Mouse (Mus musculus) midbrain, postnatal 0 days (tissue): Measurements from ENCODE around the gene Mlf2. TPM values are rescaled to one million over a fixed set of nuclear protein-coding genes. Genes with fewer than 3 reads are reported as not detected.

Experiments
- ATAC-seq: fragments of 200-750 bp; cut with Nextera tagmentation; 2 replicates; pipeline ENCODE4 v1.8.0; 2017; ENCODE audit warnings: moderate number of reproducible peaks, mild to moderate bottlenecking, moderate TSS enrichment, moderate library complexity; ENCODE audit not compliant: low FRiP score
- DNase-seq: peaks from one replicate; pipeline ENCODE4 v3.0.0-alpha.2; 2015; ENCODE audit warnings: low spot score
- H3K27ac ChIP-seq: fragments of 300-500 bp; sonication (generic); 2 replicates; pipeline ENCODE4 v1.5.1; 2014; ENCODE audit warnings: low read depth, mild to moderate bottlenecking, low read length, mixed read lengths
- H3K27me3 ChIP-seq: fragments of 300-500 bp; sonication (generic); 2 replicates; pipeline ENCODE4 v1.6.1; 2014; ENCODE audit warnings: low read length, control low read depth, mixed read lengths; ENCODE audit not compliant: insufficient read depth
- H3K36me3 ChIP-seq: fragments of 300-500 bp; sonication (generic); 2 replicates; pipeline ENCODE4 v1.6.1; 2014; ENCODE audit warnings: low read length, control low read depth, mixed read lengths; ENCODE audit not compliant: insufficient read depth
- H3K4me1 ChIP-seq: fragments of 300-500 bp; sonication (generic); 2 replicates; pipeline ENCODE4 v1.6.1; 2014; ENCODE audit warnings: mild to moderate bottlenecking, control low read depth, antibody characterized with exemption, low read length, mixed read lengths; ENCODE audit not compliant: insufficient read depth
- H3K4me2 ChIP-seq: fragments of 300-500 bp; sonication (generic); 2 replicates; pipeline ENCODE4 v1.6.1; 2014; ENCODE audit warnings: low read depth, mild to moderate bottlenecking, low read length, mixed read lengths; ENCODE audit not compliant: poor library complexity, severe bottlenecking
- H3K4me3 ChIP-seq: fragments of 300-500 bp; sonication (generic); 2 replicates; pipeline ENCODE4 v1.5.1; 2014; ENCODE audit warnings: low read depth, mild to moderate bottlenecking, low read length, moderate library complexity
- H3K9ac ChIP-seq: fragments of 300-500 bp; sonication (generic); replicated peaks from 2 replicates; pipeline ENCODE4 v1.6.1; 2014; ENCODE audit warnings: mild to moderate bottlenecking, low read length, moderate library complexity, mixed read lengths; ENCODE audit not compliant: poor library complexity, severe bottlenecking
- H3K9me3 ChIP-seq: fragments of 300-500 bp; sonication (generic); 2 replicates; pipeline ENCODE4 v1.6.1; 2016; ENCODE audit warnings: low read length, control low read depth
- CTCF ChIP-seq: IDR thresholded peaks from 2 replicates; pipeline ENCODE4 v1.5.1; 2016; ENCODE audit warnings: antibody characterized with exemption, mild to moderate bottlenecking
- WGBS: fragments of 180-500 bp; shearing (Covaris S2); extraction: QIAGEN DNeasy Blood & Tissue Kit; methylation state at CpG from one replicate; pipeline ENCODE4 v1.1.7; 2014; 5-methylcytosine and 5-hydroxymethylcytosine counted together
- polyA plus RNA-seq: library from polyadenylated mRNA; unstranded; fragments of >200 nt; fragmentation: Nextera tagmentation; extraction: Ambion mirVana; gene quantifications from 2 replicates; pipeline ENCODE4 v1.2.1, GENCODE M21; 2015
- total RNA-seq: library from RNA; depleted of rRNA; stranded (reverse); fragments of >200 nt; gene quantifications from 2 replicates; pipeline ENCODE4 v1.2.3, GENCODE M21; 2014

Gene Mlf2
- total and polyA plus RNA-seq, 2 experiments from 2014 or later = 628 to 647 TPM

- Histone ChIP-seq H3K36me3 (peaks cover 7% of the 10 kb centered on the region), H3K4me3 (peak overlapping the region; percentile 68), H3K27me3 (no peaks in the 10 kb centered on the region), H3K9me3 (no peaks in the 10 kb centered on the region), H3K4me2 (peak overlapping the region; percentile 99), H3K9ac (peak overlapping the region; percentile 97; the same call in 1 of the 2 replicates), H3K4me1 (peaks cover 16% of the 10 kb centered on the region), H3K27ac (peak overlapping the region; percentile 100)
- WGBS = 8% methylated on average over 14 of the region's 14 CpGs
- DNase-seq (peak; percentile 49), ATAC-seq (no peak)
- TF ChIP-seq CTCF = no peak
Observed at GRCm38 (mm10) chr6:124918890-124919627, 12.1 kb upstream of the Mlf2 start.

GRCm38 (mm10) chr6:124919695-124920317 lies 11.4 kb upstream of the Mlf2 start, which contains the start of gene Ptms:
Gene Ptms (minus strand): TSS chr6:124920103.
- Histone ChIP-seq H3K36me3 (no peaks in the 10 kb centered on the region), H3K27ac (peak within 1 kb of the TSS; percentile 100), H3K4me2 (peak within 1 kb of the TSS; percentile 99), H3K4me1 (peaks cover 10% of the 10 kb centered on the region), H3K27me3 (no peaks in the 10 kb centered on the region), H3K9ac (peak within 1 kb of the TSS; percentile 97), H3K4me3 (peak within 1 kb of the TSS; percentile 68), H3K9me3 (no peaks in the 10 kb centered on the region)
- ATAC-seq (peak; percentile 83), DNase-seq (peak; percentile 98)
- peak; percentile 21; the same call in 1 of the 2 replicates for TF ChIP-seq CTCF
- 1% methylated on average over 13 of the region's 13 CpGs for WGBS

DNA sequence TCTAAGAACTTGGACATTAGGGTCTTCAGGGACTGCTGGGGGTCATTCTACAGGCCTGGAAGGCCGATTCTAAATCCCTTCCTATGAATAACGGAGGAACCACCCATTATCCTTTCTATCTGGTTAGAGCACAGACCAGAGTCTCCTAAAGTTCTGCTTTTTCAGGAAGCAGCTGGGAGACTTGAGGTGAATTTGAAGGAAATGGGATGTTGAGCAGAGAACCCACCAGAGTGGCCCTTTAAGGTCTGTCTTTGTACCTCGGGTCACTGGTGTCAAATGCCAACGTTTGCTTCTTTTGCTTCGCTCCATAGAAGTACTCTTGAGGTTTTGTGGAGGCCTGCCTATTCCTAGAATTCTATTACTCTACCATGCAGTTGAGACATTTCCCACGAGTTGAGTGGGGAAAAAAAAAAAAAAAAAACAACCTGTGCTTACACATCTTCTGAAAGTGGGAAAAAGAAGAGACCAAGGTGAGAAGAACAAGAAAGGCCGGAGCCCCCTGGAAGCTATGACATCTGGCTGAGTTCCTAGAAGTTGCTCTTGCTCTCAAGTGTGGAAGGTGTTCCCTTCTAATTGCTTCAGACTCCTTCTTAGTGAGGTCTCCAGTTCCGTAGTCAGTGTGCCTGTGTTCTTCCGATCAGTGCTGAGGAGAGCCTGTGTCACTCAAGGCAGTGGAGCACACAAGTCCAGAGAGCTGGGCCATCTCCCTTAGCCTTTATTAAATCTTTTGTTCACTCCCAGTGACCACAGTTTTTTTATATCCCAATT lies 10.7 kb upstream of the Mlf2 start:
- Histone ChIP-seq H3K4me3 (peak overlapping the region; percentile 68), H3K4me2 (peak overlapping the region; percentile 99), H3K27me3 (no peaks in the 10 kb centered on the region), H3K9ac (peak overlapping the region; percentile 62), H3K36me3 (no peaks in the 10 kb centered on the region), H3K4me1 (peaks cover 9% of the 10 kb centered on the region; the same call in 1 of the 2 replicates), H3K27ac (peak overlapping the region; percentile 100), H3K9me3 (no peaks in the 10 kb centered on the region)
- no peak for ATAC-seq
- no peak for TF ChIP-seq CTCF
- WGBS = 25% methylated on average over 9 of the region's 9 CpGs
- no peak for DNase-seq

- WGBS = 59% methylated on average over 4 of the region's 4 CpGs
- H3K4me3 ChIP-seq = no peak overlapping the region
- H3K4me1 ChIP-seq = peaks cover 9% of the 10 kb centered on the region; the same call in 1 of the 2 replicates
- no peak overlapping the region for H3K9ac ChIP-seq
- no peaks in the 10 kb centered on the region for H3K9me3 ChIP-seq
- H3K36me3 ChIP-seq = no peaks in the 10 kb centered on the region
- no peak for DNase-seq
- peak overlapping the region; percentile 27; the same call in 1 of the 2 replicates for H3K27ac ChIP-seq
- no peaks in the 10 kb centered on the region for H3K27me3 ChIP-seq
- H3K4me2 ChIP-seq = no peak overlapping the region
- ATAC-seq = no peak
- no peak for TF ChIP-seq CTCF
Observed at GRCm38 (mm10) chr6:124921539-124921938, 9.6 kb upstream of the Mlf2 start.

GRCm38 (mm10) chr6:124925173-124925793 lies 5.9 kb upstream of the Mlf2 start:
- H3K9me3 ChIP-seq = no peaks in the 10 kb centered on the region
- no peaks in the 10 kb centered on the region for H3K27me3 ChIP-seq
- no peaks in the 10 kb centered on the region for H3K36me3 ChIP-seq
- H3K4me1 ChIP-seq = peaks cover 5% of the 10 kb centered on the region; the same call in 1 of the 2 replicates
- no peak overlapping the region for H3K4me2 ChIP-seq
- H3K4me3 ChIP-seq = no peak overlapping the region
- no peak overlapping the region for H3K27ac ChIP-seq
- ATAC-seq (no peak), DNase-seq (no peak)
- WGBS = 41% methylated on average over 12 of the region's 12 CpGs
- TF ChIP-seq CTCF = no peak
- no peak overlapping the region for H3K9ac ChIP-seq
